Mouse (Mus musculus) limb, embryonic 15.5 days (tissue): Measurements from ENCODE around the gene Csdc2. TPM values are rescaled to one million over a fixed set of nuclear protein-coding genes. Genes with fewer than 3 reads are reported as not detected.

Experiments
- ATAC-seq: fragments of 200-750 bp; cut with Nextera tagmentation; 2 replicates; pipeline ENCODE4 v1.8.0; 2017; ENCODE audit warnings: low read depth, moderate TSS enrichment; ENCODE audit not compliant: insufficient number of reproducible peaks, low FRiP score, low TSS enrichment
- H3K27ac ChIP-seq: fragments of 300-500 bp; sonication (generic); 2 replicates; pipeline ENCODE4 v1.5.1; 2015; ENCODE audit warnings: moderate library complexity, mild to moderate bottlenecking, inconsistent platforms
- H3K27me3 ChIP-seq: fragments of 300-500 bp; sonication (generic); 2 replicates; pipeline ENCODE4 v1.6.1; 2015; ENCODE audit warnings: inconsistent platforms
- H3K36me3 ChIP-seq: fragments of 300-500 bp; sonication (generic); 2 replicates; pipeline ENCODE4 v1.6.1; 2015; ENCODE audit warnings: inconsistent platforms
- H3K4me1 ChIP-seq: fragments of 300-500 bp; sonication (generic); 2 replicates; pipeline ENCODE4 v1.6.1; 2015; ENCODE audit warnings: inconsistent platforms
- H3K4me2 ChIP-seq: fragments of 300-500 bp; sonication (generic); 2 replicates; pipeline ENCODE4 v1.6.1; 2015; ENCODE audit warnings: mild to moderate bottlenecking, inconsistent platforms
- H3K4me3 ChIP-seq: fragments of 300-500 bp; sonication (generic); 2 replicates; pipeline ENCODE4 v1.5.1; 2015; ENCODE audit warnings: mild to moderate bottlenecking, inconsistent platforms
- H3K9ac ChIP-seq: fragments of 300-500 bp; sonication (generic); 2 replicates; pipeline ENCODE4 v1.6.1; 2015; ENCODE audit warnings: inconsistent platforms
- H3K9me3 ChIP-seq: fragments of 300-500 bp; sonication (generic); 2 replicates; pipeline ENCODE4 v1.6.1; 2016; ENCODE audit warnings: inconsistent platforms
- WGBS: fragments of 180-500 bp; shearing (Covaris S2); methylation state at CpG from one replicate; pipeline ENCODE4 v1.1.7; 2015; 5-methylcytosine and 5-hydroxymethylcytosine counted together
- polyA plus RNA-seq: library from polyadenylated mRNA; unstranded; fragments of >200 nt; fragmentation: Nextera tagmentation; extraction: Ambion mirVana; gene quantifications from 2 replicates; pipeline ENCODE4 v1.2.1, GENCODE M21; 2015

Gene Csdc2
- polyA plus RNA-seq, 1 experiment from 2014 or later, result 14.0 TPM

DNA sequence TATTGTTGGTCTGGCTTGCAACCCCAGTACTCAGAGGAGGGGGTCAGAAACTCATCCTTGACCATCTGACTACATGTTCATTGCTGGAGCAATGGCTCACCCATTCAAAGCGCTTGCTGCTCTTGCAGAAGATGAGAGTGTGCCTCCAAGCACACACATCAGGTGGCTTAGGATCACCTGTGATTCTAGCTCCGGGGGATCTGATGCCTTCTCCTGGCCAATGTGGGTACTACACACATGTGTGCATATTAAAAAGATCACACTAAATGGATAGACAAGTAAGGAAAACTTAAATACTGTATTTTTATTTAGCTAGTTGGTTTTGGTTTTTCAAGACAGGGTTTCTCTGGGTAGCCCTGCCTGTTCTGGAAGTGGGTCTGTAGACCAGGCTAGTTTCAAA, 4.5 kb downstream of the Csdc2 start:
- WGBS, result 92% methylated on average over 2 of the region's 2 CpGs
- Histone ChIP-seq H3K4me3 (no peak overlapping the region), H3K9ac (no peak overlapping the region), H3K4me2 (no peak overlapping the region), H3K27ac (no peak overlapping the region), H3K36me3 (no peaks in the 10 kb centered on the region), H3K4me1 (peaks cover 30% of the 10 kb centered on the region), H3K9me3 (no peaks in the 10 kb centered on the region), H3K27me3 (no peaks in the 10 kb centered on the region)
- no peak for ATAC-seq

DNA sequence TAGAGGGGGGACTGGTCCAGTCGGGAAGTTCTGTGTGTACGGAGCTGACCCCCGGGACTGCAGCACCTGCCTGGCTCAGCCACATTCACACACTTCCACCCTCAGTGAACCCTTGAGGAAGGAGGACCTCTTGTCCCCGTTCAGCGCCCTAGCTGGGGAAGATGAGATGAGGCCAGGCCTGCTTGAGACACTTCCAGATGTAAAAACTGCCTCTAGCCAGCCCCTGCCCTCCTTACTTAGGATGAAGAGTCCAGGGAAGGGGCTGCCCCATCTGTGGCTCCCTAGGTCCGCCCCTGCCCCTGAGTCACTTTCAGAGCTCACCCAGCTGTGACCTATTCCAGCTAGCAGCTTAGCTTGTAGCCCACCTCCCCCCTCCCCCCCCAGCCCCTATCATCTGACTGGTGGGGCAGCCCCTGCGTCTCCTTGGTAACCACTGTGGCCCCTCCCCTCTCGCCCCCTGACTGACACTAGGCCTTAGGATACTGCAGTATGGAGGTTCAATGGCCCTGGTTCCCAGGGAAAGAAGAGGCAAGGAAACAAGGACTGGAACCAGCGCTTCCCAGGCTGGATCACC, 6.7 kb downstream of the Csdc2 start:
- Histone ChIP-seq H3K9ac (no peak overlapping the region), H3K36me3 (0 out of 2 replicates have a peak, but pooled peaks cover 3% of the 10 kb centered on the region), H3K27ac (no peak overlapping the region), H3K4me3 (no peak overlapping the region), H3K27me3 (no peaks in the 10 kb centered on the region), H3K4me2 (no peak overlapping the region), H3K4me1 (peaks cover 10% of the 10 kb centered on the region; the same call in 1 of the 2 replicates), H3K9me3 (no peaks in the 10 kb centered on the region)
- no peak for ATAC-seq
- WGBS, result 15% methylated on average over 9 of the region's 9 CpGs

DNA sequence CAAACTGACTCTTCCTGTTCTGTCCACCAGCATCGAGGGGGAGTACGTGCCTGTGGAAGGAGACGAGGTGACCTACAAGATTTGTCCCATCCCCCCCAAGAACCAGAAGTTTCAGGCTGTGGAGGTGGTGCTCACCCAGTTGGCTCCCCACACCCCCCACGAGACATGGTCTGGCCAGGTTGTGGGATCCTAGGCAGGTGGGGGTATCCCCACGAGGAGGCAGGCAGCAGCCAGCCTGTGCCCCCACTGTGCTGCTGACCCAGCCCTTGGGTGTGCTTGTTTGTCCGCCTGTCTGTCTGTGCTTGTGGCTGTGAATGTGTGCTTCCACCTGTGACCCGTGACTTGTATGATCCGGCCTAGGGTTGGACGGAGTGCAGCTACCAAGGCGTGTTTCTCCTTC, 12.5 kb downstream of the Csdc2 start:
- Histone ChIP-seq H3K27me3 (no peaks in the 10 kb centered on the region), H3K4me3 (no peak overlapping the region), H3K27ac (no peak overlapping the region), H3K9ac (no peak overlapping the region), H3K36me3 (peaks cover 35% of the 10 kb centered on the region), H3K9me3 (no peaks in the 10 kb centered on the region), H3K4me2 (no peak overlapping the region), H3K4me1 (0 out of 2 replicates have a peak, but pooled peaks cover 7% of the 10 kb centered on the region)
- ATAC-seq, result no peak
- 84% methylated on average over 10 of the region's 10 CpGs for WGBS

DNA sequence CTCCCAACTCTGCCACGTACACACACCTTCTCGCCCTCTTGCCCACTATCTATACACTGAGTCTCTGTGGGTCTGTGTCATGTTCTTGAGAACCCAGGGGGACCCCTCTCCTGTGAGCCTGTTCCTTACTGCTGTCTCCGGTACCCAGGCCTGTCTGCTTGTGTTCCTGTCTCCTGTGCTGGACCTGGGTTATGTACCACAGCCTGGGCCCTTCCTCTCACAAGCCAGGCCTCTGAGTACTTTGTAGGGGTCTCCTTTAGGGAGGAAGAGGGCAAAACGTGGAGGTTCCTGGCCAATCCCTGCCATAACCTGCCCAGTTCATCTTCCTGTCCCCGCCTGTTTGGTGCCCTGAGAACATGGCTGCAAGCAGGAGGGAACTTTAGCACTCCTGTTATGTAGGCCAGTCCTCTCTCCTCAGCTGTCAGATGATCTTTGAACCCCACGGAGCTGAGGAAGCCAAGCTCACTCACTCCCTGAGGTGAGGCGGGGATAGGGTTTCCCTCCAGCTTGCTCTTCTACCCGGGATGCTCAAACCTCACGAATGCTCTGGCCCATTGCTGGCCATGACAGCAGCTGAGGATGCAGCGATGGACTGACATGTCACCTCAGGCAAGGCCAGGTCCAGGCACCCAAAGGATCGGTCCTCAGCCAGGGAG, 13.0 kb downstream of the Csdc2 start:
- H3K36me3 ChIP-seq, result peaks cover 40% of the 10 kb centered on the region
- H3K4me1 ChIP-seq, result 0 out of 2 replicates have a peak, but pooled peaks cover 7% of the 10 kb centered on the region
- H3K4me3 ChIP-seq, result no peak overlapping the region
- no peaks in the 10 kb centered on the region for H3K9me3 ChIP-seq
- 69% methylated on average over 11 of the region's 11 CpGs for WGBS
- no peak overlapping the region for H3K27ac ChIP-seq
- H3K27me3 ChIP-seq, result no peaks in the 10 kb centered on the region
- H3K9ac ChIP-seq, result no peak overlapping the region
- no peak for ATAC-seq
- no peak overlapping the region for H3K4me2 ChIP-seq

DNA sequence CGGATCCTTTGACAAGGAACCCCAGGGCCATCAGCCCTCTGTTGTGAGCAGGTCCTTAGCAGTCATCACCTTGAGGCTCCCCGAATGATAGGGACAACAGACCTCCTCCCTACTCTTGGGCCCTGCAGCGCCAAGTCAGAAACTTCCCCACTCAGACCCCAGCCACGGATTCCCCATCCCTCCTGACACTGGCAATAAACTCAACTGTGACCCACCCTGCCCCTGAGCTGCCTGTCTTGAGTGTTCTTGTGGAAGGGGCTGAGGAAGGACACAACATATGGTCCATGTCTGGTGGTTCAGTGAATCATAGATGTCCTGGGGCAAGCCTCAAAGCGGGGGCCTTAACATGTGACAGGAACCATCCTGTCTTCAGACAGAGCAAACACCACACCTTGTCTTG, 14.2 kb downstream of the Csdc2 start:
- 82% methylated on average over 5 of the region's 5 CpGs for WGBS

DNA sequence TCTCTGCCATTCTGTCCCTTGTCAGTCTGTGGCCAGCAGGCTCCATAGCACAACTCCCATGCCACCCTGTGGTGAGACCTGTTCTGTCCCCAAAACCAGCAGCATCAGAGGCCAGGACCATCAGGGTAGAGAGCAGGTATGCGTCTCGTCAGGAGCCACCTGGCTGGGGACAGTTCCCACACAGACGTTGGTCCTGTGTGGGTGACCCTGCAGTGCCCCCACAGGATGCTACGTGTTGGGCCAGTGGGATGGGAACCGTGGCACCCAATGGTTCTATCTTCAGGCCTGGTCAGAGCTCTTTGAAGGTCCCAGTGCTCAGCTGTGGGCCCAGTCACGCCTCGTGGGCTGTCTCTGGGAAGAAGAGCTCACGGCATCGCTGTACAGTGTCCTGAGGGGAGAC, 14.6 kb downstream of the Csdc2 start:
- no peak overlapping the region for H3K9ac ChIP-seq
- H3K9me3 ChIP-seq, result no peaks in the 10 kb centered on the region
- no peaks in the 10 kb centered on the region for H3K27me3 ChIP-seq
- H3K4me1 ChIP-seq, result 0 out of 2 replicates have a peak, but pooled peaks cover under 1% of the 10 kb centered on the region
- H3K36me3 ChIP-seq, result peaks cover 48% of the 10 kb centered on the region
- H3K4me3 ChIP-seq, result no peak overlapping the region
- WGBS, result 83% methylated on average over 9 of the region's 9 CpGs
- ATAC-seq, result no peak
- H3K4me2 ChIP-seq, result no peak overlapping the region
- H3K27ac ChIP-seq, result no peak overlapping the region

More for the DNA sequence above, 14.2 kb downstream of the Csdc2 start:
- H3K9ac ChIP-seq, result no peak overlapping the region
- no peak overlapping the region for H3K4me3 ChIP-seq
- H3K4me2 ChIP-seq, result no peak overlapping the region
- peaks cover 48% of the 10 kb centered on the region for H3K36me3 ChIP-seq
- no peak for ATAC-seq
- H3K27me3 ChIP-seq, result no peaks in the 10 kb centered on the region
- H3K4me1 ChIP-seq, result 0 out of 2 replicates have a peak, but pooled peaks cover 5% of the 10 kb centered on the region
- no peak overlapping the region for H3K27ac ChIP-seq
- no peaks in the 10 kb centered on the region for H3K9me3 ChIP-seq

DNA sequence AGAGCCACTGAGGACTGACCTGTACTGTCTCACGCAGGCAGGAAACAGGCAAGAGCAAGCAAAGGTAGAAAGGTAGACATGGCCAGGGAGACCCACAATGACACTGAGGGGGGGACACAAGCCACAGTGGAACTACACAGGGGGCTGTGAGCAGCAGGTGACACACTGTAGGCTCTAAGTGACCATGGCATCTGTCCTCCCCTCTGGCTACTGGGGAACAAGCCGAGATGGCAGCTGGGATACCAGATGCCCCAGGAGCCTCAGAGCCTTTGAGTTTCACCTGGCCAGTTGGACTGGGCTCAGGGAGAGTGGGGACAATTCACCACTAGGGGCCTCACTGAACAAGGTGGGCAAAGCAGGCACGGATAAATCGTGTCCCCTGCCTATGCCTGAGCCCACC, 15.8 kb downstream of the Csdc2 start:
- Histone ChIP-seq H3K36me3 (peaks cover 45% of the 10 kb centered on the region), H3K9ac (no peak overlapping the region), H3K27ac (no peak overlapping the region), H3K4me1 (no peaks in the 10 kb centered on the region), H3K4me3 (no peak overlapping the region), H3K27me3 (no peaks in the 10 kb centered on the region), H3K9me3 (no peaks in the 10 kb centered on the region), H3K4me2 (no peak overlapping the region)
- ATAC-seq, result no peak
- WGBS, result 78% methylated on average over 4 of the region's 4 CpGs

DNA sequence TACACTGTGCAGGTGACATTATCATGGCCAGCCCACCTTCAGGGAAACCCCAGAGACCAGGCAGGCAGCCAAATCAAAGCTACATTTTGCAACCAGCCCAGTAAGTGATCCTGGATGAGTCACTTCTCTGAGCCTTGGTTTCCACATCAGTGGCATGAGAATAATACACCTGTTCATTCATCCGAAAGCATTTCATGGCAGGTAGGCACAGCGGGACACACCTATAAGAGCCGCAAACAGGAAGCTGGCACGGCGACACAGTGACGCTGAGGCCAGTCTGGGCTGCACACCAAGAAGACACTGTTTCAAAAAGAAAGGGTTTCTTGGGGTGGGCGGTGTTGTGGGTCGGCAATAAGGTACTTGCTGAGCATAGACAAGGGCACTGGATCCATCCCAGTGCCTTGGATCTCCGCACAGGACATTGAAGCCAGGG, 17.6 kb downstream of the Csdc2 start:
- no peak overlapping the region for H3K4me3 ChIP-seq
- no peaks in the 10 kb centered on the region for H3K9me3 ChIP-seq
- peaks cover 44% of the 10 kb centered on the region for H3K36me3 ChIP-seq
- H3K27me3 ChIP-seq, result no peaks in the 10 kb centered on the region
- 95% methylated on average over 9 of the region's 9 CpGs for WGBS
- H3K4me2 ChIP-seq, result no peak overlapping the region
- no peak for ATAC-seq
- H3K4me1 ChIP-seq, result no peaks in the 10 kb centered on the region
- no peak overlapping the region for H3K9ac ChIP-seq
- no peak overlapping the region for H3K27ac ChIP-seq

DNA sequence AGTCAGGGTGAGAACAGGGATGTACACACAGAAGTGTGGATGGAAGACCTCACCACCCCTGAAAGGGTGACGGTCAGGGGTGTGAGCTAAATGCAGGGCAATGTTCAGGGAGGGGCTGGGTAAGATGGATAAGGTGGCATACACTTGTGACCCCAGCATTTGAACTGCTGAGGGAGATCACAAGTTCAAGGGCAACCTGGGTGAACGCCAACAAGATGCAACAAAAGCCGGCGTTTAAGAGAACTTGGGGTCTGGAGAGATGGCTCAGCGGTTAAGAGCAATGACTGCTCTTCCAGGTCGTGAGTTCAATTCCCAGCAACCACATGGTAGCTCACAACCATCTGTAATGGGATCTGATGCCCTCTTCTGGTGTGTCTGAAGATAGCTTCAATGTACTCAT, 18.2 kb downstream of the Csdc2 start:
- H3K9ac ChIP-seq, result no peak overlapping the region
- H3K4me1 ChIP-seq, result peaks cover 2% of the 10 kb centered on the region; the same call in 1 of the 2 replicates
- H3K4me3 ChIP-seq, result no peak overlapping the region
- no peak overlapping the region for H3K27ac ChIP-seq
- no peak overlapping the region for H3K4me2 ChIP-seq
- 92% methylated on average over 6 of the region's 6 CpGs for WGBS
- peaks cover 42% of the 10 kb centered on the region for H3K36me3 ChIP-seq
- H3K27me3 ChIP-seq, result no peaks in the 10 kb centered on the region
- no peak for ATAC-seq
- no peaks in the 10 kb centered on the region for H3K9me3 ChIP-seq

DNA sequence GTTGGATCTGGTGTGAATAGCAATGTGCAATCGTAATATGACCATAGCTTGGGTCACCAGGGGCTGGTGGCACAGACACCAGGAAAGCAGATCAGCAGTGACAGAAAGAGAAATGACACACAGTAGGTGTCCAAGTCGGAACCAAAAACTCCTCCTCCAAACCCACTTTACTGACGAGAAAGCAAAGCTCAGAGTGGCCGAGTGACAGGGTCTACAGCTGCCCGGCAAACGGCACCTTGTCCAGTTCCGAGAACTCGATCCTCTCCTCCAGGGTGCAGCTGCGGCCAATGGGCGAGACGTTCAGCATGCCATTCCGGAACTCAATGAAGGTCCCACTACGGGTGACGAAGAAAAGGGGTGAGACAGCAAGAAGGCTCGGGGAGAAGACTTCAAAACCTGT, 18.9 kb downstream of the Csdc2 start:
- Histone ChIP-seq H3K9ac (no peak overlapping the region), H3K4me3 (no peak overlapping the region), H3K4me1 (peaks cover 8% of the 10 kb centered on the region), H3K27ac (no peak overlapping the region), H3K9me3 (no peaks in the 10 kb centered on the region), H3K4me2 (no peak overlapping the region), H3K27me3 (no peaks in the 10 kb centered on the region), H3K36me3 (peaks cover 38% of the 10 kb centered on the region)
- WGBS, result 89% methylated on average over 15 of the region's 15 CpGs
- no peak for ATAC-seq

DNA sequence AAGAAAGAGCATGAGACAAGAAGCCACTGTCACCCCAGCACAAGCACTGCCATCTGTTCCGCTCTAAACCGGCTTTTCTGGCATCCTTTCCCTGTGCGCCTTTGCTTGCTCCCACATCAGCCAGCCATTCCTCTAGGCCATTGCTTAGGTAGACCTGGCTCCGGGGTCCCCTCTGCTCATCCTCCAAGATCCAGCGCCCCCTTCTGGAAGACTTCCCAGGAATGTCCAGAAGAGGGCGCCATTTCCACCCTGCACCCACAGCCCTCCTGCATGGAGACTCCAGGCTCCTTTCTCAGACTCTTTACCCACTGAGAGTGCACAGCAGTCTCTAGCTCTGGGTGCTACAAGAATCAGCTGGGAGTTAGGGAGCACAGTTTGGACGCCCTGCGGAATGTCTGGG, 19.9 kb downstream of the Csdc2 start:
- Histone ChIP-seq H3K4me1 (peaks cover 9% of the 10 kb centered on the region), H3K27ac (no peak overlapping the region), H3K4me2 (no peak overlapping the region), H3K27me3 (no peaks in the 10 kb centered on the region), H3K36me3 (peaks cover 29% of the 10 kb centered on the region), H3K9me3 (no peaks in the 10 kb centered on the region), H3K4me3 (no peak overlapping the region), H3K9ac (no peak overlapping the region)
- no peak for ATAC-seq
- 54% methylated on average over 8 of the region's 8 CpGs for WGBS

DNA sequence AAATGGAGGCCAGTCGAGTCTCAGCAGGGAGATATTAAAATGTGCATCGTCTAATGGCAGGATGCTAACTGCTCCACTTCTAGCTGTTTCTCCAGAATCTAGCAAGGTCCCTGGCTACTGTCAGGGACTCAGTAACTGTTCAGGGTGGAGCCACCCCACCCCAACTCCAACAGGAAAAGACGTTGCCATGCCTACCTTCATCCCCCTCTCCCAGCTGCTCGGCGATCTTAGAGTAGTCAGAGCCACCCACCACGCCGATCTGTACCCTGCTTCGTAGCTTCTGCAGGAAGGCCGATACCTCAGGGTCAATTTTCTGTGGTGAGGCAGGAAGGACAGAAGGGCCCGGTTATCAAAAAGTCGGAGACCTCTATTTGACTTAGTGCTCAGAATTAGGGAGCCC, 21.0 kb downstream of the Csdc2 start:
- peaks cover 9% of the 10 kb centered on the region for H3K4me1 ChIP-seq
- H3K4me2 ChIP-seq, result no peak overlapping the region
- H3K9ac ChIP-seq, result no peak overlapping the region
- no peaks in the 10 kb centered on the region for H3K9me3 ChIP-seq
- no peak overlapping the region for H3K27ac ChIP-seq
- ATAC-seq, result no peak
- H3K4me3 ChIP-seq, result no peak overlapping the region
- peaks cover 19% of the 10 kb centered on the region for H3K36me3 ChIP-seq
- 88% methylated on average over 11 of the region's 11 CpGs for WGBS
- no peaks in the 10 kb centered on the region for H3K27me3 ChIP-seq
